Mouse (Mus musculus) stomach, postnatal 0 days (tissue): ENCODE results near the gene Map3k12. TPM values are rescaled to one million over a fixed set of nuclear protein-coding genes. Genes with fewer than 3 reads are reported as not detected.
A peak's percentile ranks its signal among the peaks of the same experiment; 100 is the strongest.

Experiments used
- ATAC-seq: fragments of 200-750 bp; cut with Nextera tagmentation; 2 replicates; pipeline ENCODE4 v1.8.0; 2017; ENCODE audit not compliant: low FRiP score, low TSS enrichment
- DNase-seq: peaks from one replicate; pipeline ENCODE4 v3.0.0-alpha.2; 2016; ENCODE audit warnings: low spot score
- H3K27ac ChIP-seq: fragments of 300-500 bp; sonication (generic); replicated peaks from 2 replicates; pipeline ENCODE4 v1.5.1; 2014; ENCODE audit warnings: mild to moderate bottlenecking, control low read depth
- H3K27me3 ChIP-seq: fragments of 300-500 bp; sonication (generic); 2 replicates; pipeline ENCODE4 v1.6.1; 2014; ENCODE audit warnings: low read length; ENCODE audit not compliant: control insufficient read depth, insufficient read depth
- H3K36me3 ChIP-seq: fragments of 300-500 bp; sonication (generic); 2 replicates; pipeline ENCODE4 v1.6.1; 2014; ENCODE audit warnings: low read length, mixed read lengths; ENCODE audit not compliant: control insufficient read depth, insufficient read depth
- H3K4me1 ChIP-seq: fragments of 300-500 bp; sonication (generic); replicated peaks from 2 replicates; pipeline ENCODE4 v1.6.1; 2014; ENCODE audit warnings: antibody characterized with exemption; ENCODE audit not compliant: control insufficient read depth, insufficient read depth
- H3K4me2 ChIP-seq: fragments of 300-500 bp; sonication (generic); replicated peaks from 2 replicates; pipeline ENCODE4 v1.6.1; 2014; ENCODE audit warnings: low read depth, mild to moderate bottlenecking, control low read depth, moderate library complexity
- H3K4me3 ChIP-seq: fragments of 300-500 bp; sonication (generic); 2 replicates; pipeline ENCODE4 v1.5.1; 2014; ENCODE audit warnings: low read depth, low read length, control low read depth
- H3K9ac ChIP-seq: fragments of 300-500 bp; sonication (generic); 2 replicates; pipeline ENCODE4 v1.6.1; 2014; ENCODE audit warnings: mild to moderate bottlenecking, low read length, control low read depth, mixed read lengths
- H3K9me3 ChIP-seq: fragments of 300-500 bp; sonication (generic); 2 replicates; pipeline ENCODE4 v1.6.1; 2016; ENCODE audit warnings: low read length; ENCODE audit not compliant: control insufficient read depth
- CTCF ChIP-seq: IDR thresholded peaks from 2 replicates; pipeline ENCODE4 v1.5.1; 2016; ENCODE audit warnings: antibody characterized with exemption, low read depth, mild to moderate bottlenecking, moderate library complexity
- EP300 ChIP-seq: optimal IDR thresholded peaks from 2 replicates; pipeline ENCODE3; 2016; ENCODE audit warnings: antibody characterized with exemption
- WGBS: fragments of 180-500 bp; shearing (Covaris S2); extraction: QIAGEN DNeasy Blood & Tissue Kit; methylation state at CpG from one replicate; pipeline ENCODE4 v1.1.7; 2014; 5-methylcytosine and 5-hydroxymethylcytosine counted together
- polyA plus RNA-seq: library from polyadenylated mRNA; unstranded; fragments of >200 nt; fragmentation: Nextera tagmentation; extraction: Ambion mirVana; gene quantifications from 2 replicates; pipeline ENCODE4 v1.2.1, GENCODE M21; 2015

The Map3k12 gene
- polyA plus RNA-seq, 1 experiment from 2014 or later: 3.9 TPM

DNA sequence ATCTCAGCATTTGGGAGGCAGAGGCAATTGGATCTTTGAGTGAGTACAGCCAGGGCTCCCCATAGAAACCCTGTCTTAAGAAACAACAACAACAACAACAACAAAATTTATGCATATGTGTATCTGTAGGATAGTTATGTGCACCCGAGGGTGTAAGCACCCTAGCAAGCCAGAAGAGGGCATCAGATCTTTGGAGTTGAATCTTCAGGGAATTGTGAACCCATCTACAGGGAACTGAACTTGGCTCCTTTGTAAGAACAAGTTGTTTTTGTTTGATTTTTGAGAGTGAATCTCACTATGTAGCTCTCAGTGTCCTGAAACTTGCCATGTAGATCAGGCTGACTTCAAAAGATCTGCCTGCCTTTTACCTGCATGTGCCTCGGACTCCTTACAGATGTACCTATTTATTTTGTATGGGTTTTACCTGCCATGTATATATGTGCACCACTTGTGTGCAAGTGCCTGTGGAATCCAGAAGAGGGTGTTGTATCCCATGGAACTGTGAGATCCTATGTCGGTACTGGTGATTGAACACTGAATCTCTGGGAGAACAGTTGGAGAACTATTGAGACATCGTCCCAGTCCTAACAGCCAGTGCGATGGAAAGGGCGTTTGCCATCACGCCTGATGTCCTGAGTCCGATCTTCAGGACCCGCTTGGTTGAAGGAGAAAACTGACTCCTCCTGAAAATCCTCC is 48.0 kb downstream of the Map3k12 start:
- H3K4me2 ChIP-seq: no peak overlapping the region
- no peak overlapping the region for H3K4me3 ChIP-seq
- no peaks in the 10 kb centered on the region for H3K4me1 ChIP-seq
- no peak for TF ChIP-seq CTCF
- no peak for TF ChIP-seq EP300
- WGBS: 97% methylated on average over 9 of the region's 9 CpGs
- no peaks in the 10 kb centered on the region for H3K36me3 ChIP-seq
- ATAC-seq (no peak), DNase-seq (no peak)
- H3K27ac ChIP-seq: no peak overlapping the region
- H3K27me3 ChIP-seq: no peaks in the 10 kb centered on the region
- H3K9me3 ChIP-seq: no peaks in the 10 kb centered on the region
- H3K9ac ChIP-seq: no peak overlapping the region

DNA sequence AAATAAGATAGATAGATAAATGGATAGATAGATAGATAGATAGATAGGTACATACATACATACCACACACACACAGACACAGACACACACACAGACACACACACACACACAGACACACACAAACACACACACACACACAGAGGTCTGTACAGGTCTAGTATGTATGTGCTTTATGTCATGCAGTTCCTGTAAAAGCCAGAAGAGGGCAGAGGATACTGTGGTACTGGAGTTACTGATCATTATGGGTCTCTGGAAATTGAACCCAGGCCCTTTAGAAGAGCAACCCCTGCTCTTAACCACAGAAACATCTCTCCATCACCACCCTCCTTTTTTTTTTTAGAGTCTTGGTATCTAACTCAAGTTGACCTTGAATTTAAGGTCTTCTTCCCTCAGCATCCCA is 53.2 kb downstream of the Map3k12 start:
- no peaks in the 10 kb centered on the region for H3K36me3 ChIP-seq
- DNase-seq: no peak
- no peaks in the 10 kb centered on the region for H3K4me1 ChIP-seq

DNA sequence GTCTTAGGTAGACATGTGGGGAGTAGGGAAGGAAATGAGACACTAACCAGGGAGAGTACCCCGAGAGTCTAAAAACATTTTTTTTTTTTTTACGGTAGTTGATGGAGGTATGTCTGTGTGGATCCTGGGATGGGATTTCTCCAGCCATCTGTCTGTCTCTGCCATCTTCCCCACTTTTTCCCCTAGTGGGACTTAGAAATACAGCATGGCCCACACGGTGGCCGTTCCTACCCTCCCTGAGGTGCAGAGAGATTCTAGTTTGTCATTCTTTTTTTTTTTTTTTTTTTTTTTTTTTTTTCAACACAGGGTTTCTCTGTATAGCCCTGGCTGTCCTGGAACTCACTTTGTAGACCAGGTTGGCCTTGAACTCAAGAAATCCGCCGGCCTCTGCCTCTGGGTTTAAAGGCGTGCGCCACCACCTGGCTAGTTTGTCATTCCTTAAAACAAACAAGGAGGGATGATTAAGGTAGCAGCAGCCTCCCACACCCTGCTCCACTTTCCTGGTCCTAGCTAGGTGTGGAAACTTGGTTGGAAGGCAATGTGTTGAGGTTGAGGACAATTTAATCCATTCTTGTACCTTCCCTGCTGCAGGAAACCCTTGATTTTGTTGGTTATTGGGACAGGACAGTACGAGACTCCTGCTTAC is 55.3 kb downstream of the Map3k12 start:
- Histone ChIP-seq H3K4me1 (no peaks in the 10 kb centered on the region), H3K9me3 (no peaks in the 10 kb centered on the region), H3K27me3 (no peaks in the 10 kb centered on the region), H3K4me2 (peak overlapping the region; percentile 25), H3K4me3 (no peak overlapping the region), H3K36me3 (no peaks in the 10 kb centered on the region), H3K9ac (no peak overlapping the region), H3K27ac (peak overlapping the region; percentile 83)
- WGBS: 70% methylated on average over 9 of the region's 9 CpGs
- TF ChIP-seq EP300 (no peak), CTCF (peak; percentile 49)
- ATAC-seq (peak; percentile 28), DNase-seq (peak; percentile 71)

More for the DNA sequence above, 53.2 kb downstream of the Map3k12 start:
- no peak overlapping the region for H3K27ac ChIP-seq
- H3K4me3 ChIP-seq: no peak overlapping the region
- H3K4me2 ChIP-seq: no peak overlapping the region
- no peak for TF ChIP-seq EP300
- peak; percentile 68 for TF ChIP-seq CTCF
- H3K9ac ChIP-seq: no peak overlapping the region
- ATAC-seq: no peak
- no peaks in the 10 kb centered on the region for H3K9me3 ChIP-seq
- H3K27me3 ChIP-seq: no peaks in the 10 kb centered on the region

DNA sequence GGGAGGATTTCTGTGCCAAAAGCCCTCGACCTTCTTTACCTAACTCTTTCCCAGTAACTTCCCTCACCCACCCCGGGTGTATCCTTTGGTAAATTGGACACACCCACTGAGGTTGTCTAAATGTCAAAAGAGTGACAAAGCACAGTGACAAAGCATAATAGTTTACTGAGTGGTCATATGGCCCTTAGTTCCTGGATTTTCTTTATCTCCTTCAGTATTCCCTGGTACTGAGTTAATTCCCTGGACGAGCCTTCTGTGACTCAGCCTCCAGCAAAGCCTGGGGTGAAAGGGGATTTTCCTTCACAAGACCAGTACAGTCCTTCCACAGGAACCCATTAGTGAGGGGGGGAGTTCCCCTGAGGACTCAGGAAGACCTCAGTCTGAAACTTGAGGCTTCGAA is 55.9 kb downstream of the Map3k12 start:
- H3K9ac ChIP-seq: no peak overlapping the region
- WGBS: 43% methylated on average over 4 of the region's 4 CpGs
- H3K4me2 ChIP-seq: peak overlapping the region; percentile 25
- H3K4me1 ChIP-seq: no peaks in the 10 kb centered on the region
- peak overlapping the region; percentile 83 for H3K27ac ChIP-seq
- H3K4me3 ChIP-seq: no peak overlapping the region
- no peak for TF ChIP-seq CTCF
- TF ChIP-seq EP300: no peak
- no peaks in the 10 kb centered on the region for H3K9me3 ChIP-seq
- no peak for DNase-seq
- peak; percentile 61 for ATAC-seq
- H3K36me3 ChIP-seq: no peaks in the 10 kb centered on the region
- no peaks in the 10 kb centered on the region for H3K27me3 ChIP-seq

DNA sequence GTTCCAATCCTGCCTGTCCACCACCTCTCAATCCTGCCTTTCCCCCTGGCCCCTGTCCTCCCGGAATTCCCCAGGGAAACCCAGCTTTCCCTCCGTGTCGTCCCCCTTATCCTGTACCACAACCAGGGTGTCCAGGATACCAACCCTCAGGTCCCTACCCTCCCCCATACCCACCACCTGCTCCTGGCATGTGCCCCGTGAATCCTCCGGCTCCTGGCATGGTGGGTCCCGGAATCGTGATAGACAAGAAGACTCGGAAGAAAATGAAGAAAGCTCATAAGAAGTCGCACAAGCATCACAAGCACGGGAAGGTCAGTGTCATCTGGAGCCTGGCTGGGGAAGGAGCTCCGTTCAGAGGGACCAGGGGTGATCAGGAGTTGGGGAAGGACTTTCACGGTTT is 56.5 kb downstream of the Map3k12 start:
- Histone ChIP-seq H3K4me1 (no peaks in the 10 kb centered on the region), H3K27ac (peak overlapping the region; percentile 83), H3K4me3 (peak overlapping the region; percentile 43), H3K36me3 (no peaks in the 10 kb centered on the region), H3K27me3 (no peaks in the 10 kb centered on the region), H3K4me2 (peak overlapping the region; percentile 62), H3K9ac (peak overlapping the region; percentile 36), H3K9me3 (no peaks in the 10 kb centered on the region)
- peak; percentile 20 for DNase-seq
- TF ChIP-seq EP300 (no peak), CTCF (no peak)
- WGBS: 71% methylated on average over 12 of the region's 12 CpGs
- no peak for ATAC-seq

DNA sequence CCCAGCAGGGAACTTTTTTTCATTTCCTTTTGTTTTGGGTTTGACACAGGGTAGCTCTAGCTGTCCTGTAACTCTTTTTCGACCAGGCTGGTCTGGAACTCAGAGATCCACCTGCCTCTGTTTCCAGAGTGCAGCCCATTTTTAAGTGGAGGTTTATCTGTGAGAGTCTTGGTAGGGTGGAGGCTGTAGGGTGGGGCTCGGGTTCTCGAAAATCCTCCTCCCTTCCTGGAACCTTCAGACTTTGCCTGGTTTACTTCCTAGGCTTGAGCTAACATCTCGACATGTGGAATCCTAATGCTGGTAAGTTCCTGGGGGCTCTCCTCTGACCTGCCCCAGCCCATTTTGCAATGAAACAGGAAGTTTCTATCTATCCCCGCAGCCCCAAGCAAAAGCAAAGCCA is 57.0 kb downstream of the Map3k12 start:
- ATAC-seq (0 out of 2 replicates have a peak, but pooled peaks have one; percentile 13), DNase-seq (peak; percentile 59)
- Histone ChIP-seq H3K27me3 (no peaks in the 10 kb centered on the region), H3K4me3 (peak overlapping the region; percentile 43), H3K4me2 (peak overlapping the region; percentile 62), H3K27ac (peak overlapping the region; percentile 83), H3K9me3 (no peaks in the 10 kb centered on the region), H3K36me3 (no peaks in the 10 kb centered on the region), H3K4me1 (no peaks in the 10 kb centered on the region), H3K9ac (peak overlapping the region; percentile 36)
- no peak for TF ChIP-seq CTCF
- TF ChIP-seq EP300: no peak
- 33% methylated on average over 5 of the region's 5 CpGs for WGBS
